Comparison of ENCODE assay signal across 8 mouse cellular contexts in the genomic region with DNA sequence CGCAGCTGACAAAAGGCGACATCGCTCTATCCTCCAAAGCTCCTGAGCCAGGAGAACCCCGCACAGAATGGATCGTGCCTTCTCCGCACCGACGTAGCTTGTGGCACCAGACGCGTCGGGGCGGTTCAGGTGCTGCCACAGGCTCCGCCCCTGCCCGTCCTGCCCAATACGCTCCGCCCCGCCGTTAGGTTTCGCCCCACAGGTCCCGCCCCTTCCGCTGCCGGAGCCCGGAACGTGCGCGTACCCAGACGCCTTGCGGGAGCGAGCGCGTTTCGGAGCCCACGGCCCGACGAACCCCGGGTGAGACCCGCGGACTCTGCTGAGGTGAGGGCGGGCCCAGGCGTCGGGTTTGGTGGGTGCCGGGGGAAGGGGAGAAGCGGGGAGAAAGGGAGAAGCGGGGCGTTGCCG. TPM values are rescaled to one million over a fixed set of nuclear protein-coding genes. Genes with fewer than 3 reads are reported as not detected.
A peak's percentile ranks its signal among the peaks of the same experiment; 100 is the strongest.
DNase-seq lines count a peak whose midpoint lies in the region; ATAC-seq and TF ChIP-seq lines count a peak whose summit lies in the region.

A gene (plus strand): TSS at position 246 of the 408 bp plus-strand sequence.

- TF ChIP-seq POLR2A in bone marrow, adult 2 months (IDR thresholded peaks at IDR 0.05; ENCODE audit: borderline replicate concordance, control insufficient read depth, low read depth, low read length) = peak; percentile 79; the same call in 1 of the 2 replicates
- TF ChIP-seq POLR2A in limb, embryonic 14.5 days (IDR thresholded peaks at IDR 0.05; ENCODE audit: borderline replicate concordance, extremely low read depth, insufficient read depth, insufficient read length) = peak; percentile 80; the same call in 1 of the 2 replicates

- peaks cover 2% of the 10 kb centered on the region; the same call in 1 of the 2 replicates for H3K4me1 ChIP-seq in bone marrow, adult 2 months (ENCODE audit: control insufficient read depth, insufficient read depth, low read length)
- peaks cover 15% of the 10 kb centered on the region for H3K4me1 ChIP-seq in embryonic facial prominence, embryonic 15.5 days
- H3K4me1 ChIP-seq in limb, embryonic 14.5 days (ENCODE audit: control insufficient read depth, insufficient read depth, low read length) = peaks cover 9% of the 10 kb centered on the region; the same call in 1 of the 2 replicates
- H3K4me1 ChIP-seq in midbrain, postnatal 0 days (ENCODE audit: insufficient read depth, low read length) = peaks cover 10% of the 10 kb centered on the region; the same call in 1 of the 2 replicates

- H3K9me3 ChIP-seq in embryonic facial prominence, embryonic 15.5 days (replicated peaks) = no peaks in the 10 kb centered on the region
- no peaks in the 10 kb centered on the region for H3K9me3 ChIP-seq in limb, embryonic 14.5 days (ENCODE audit: control insufficient read depth, low read length)
- H3K9me3 ChIP-seq in midbrain, postnatal 0 days (ENCODE audit: low read length) = no peaks in the 10 kb centered on the region

- H3K27ac ChIP-seq in bone marrow, adult 2 months (ENCODE audit: control insufficient read depth, insufficient read depth, low read depth, low read length, poor library complexity) = peak within 1 kb of the TSS; percentile 37; the same call in 1 of the 2 replicates
- no peak within 1 kb of the TSS; the same call in 1 of the 2 replicates for H3K27ac ChIP-seq in embryonic facial prominence, embryonic 15.5 days (replicated peaks)
- H3K27ac ChIP-seq in limb, embryonic 14.5 days (replicated peaks; ENCODE audit: low read depth, low read length) = 0 out of 2 replicates have a peak within 1 kb of the TSS, but pooled peaks have one; percentile 26
- peak within 1 kb of the TSS; percentile 72 for H3K27ac ChIP-seq in midbrain, postnatal 0 days (ENCODE audit: low read depth, low read length)

- H3K27me3 ChIP-seq in embryonic facial prominence, embryonic 15.5 days = no peaks in the 10 kb centered on the region
- no peaks in the 10 kb centered on the region for H3K27me3 ChIP-seq in limb, embryonic 14.5 days (ENCODE audit: control insufficient read depth, insufficient read depth, low read length)
- H3K27me3 ChIP-seq in midbrain, postnatal 0 days (ENCODE audit: insufficient read depth, low read length) = no peaks in the 10 kb centered on the region

- TF ChIP-seq CTCF in bone marrow, adult 2 months (IDR thresholded peaks at IDR 0.05; ENCODE audit: control insufficient read depth, insufficient read depth, low read length) = no peak
- no peak for TF ChIP-seq CTCF in midbrain, postnatal 0 days (IDR thresholded peaks at IDR 0.05)

- ATAC-seq in embryonic facial prominence, embryonic 15.5 days (ENCODE audit: insufficient number of reproducible peaks, low FRiP score, low TSS enrichment, low read depth) = peak; percentile 97
- ATAC-seq in limb, embryonic 14.5 days (ENCODE audit: low FRiP score, low read depth) = peak; percentile 98
- peak; percentile 96 for ATAC-seq in midbrain, postnatal 0 days (ENCODE audit: low FRiP score)

- under 1% methylated on average over 40 of the region's 46 CpGs for WGBS in bone marrow, adult 2 months
- under 1% methylated on average over 46 of the region's 46 CpGs for WGBS in embryonic facial prominence, embryonic 15.5 days
- 2% methylated on average over 45 of the region's 46 CpGs for WGBS in limb, embryonic 14.5 days
- WGBS in midbrain, postnatal 0 days = under 1% methylated on average over 45 of the region's 46 CpGs

- DNase-seq in 416B (ENCODE audit: low read depth) = peak; percentile 89
- peak; percentile 91 for DNase-seq in heart, adult 8-10 months (ENCODE audit: low spot score)
- DNase-seq in kidney, adult 9 months = peak; percentile 96
- DNase-seq in limb, embryonic 14.5 days (ENCODE audit: low spot score) = peak; percentile 93
- DNase-seq in midbrain, postnatal 0 days (ENCODE audit: low spot score) = peak; percentile 95
- peak; percentile 96 to 98 for DNase-seq in spleen, postnatal 14 days (ENCODE audit: low spot score in 2 of 2)

- H3K4me3 ChIP-seq in bone marrow, adult 2 months (replicated peaks; ENCODE audit: control insufficient read depth, low read depth, low read length) = peak within 1 kb of the TSS; percentile 64
- peak within 1 kb of the TSS; percentile 85 for H3K4me3 ChIP-seq in embryonic facial prominence, embryonic 15.5 days (replicated peaks)
- peak within 1 kb of the TSS; percentile 85 for H3K4me3 ChIP-seq in limb, embryonic 14.5 days (replicated peaks; ENCODE audit: low read length)
- peak within 1 kb of the TSS; percentile 81 for H3K4me3 ChIP-seq in midbrain, postnatal 0 days (ENCODE audit: low read depth, low read length)

- H3K36me3 ChIP-seq in embryonic facial prominence, embryonic 15.5 days = peaks cover 14% of the 10 kb centered on the region
- H3K36me3 ChIP-seq in limb, embryonic 14.5 days (ENCODE audit: control insufficient read depth, insufficient read depth, low read length) = peaks cover 15% of the 10 kb centered on the region
- H3K36me3 ChIP-seq in midbrain, postnatal 0 days (ENCODE audit: insufficient read depth, low read length) = peaks cover 3% of the 10 kb centered on the region; the same call in 1 of the 2 replicates

- H3K4me2 ChIP-seq in embryonic facial prominence, embryonic 15.5 days (replicated peaks) = peak within 1 kb of the TSS; percentile 66
- peak within 1 kb of the TSS; percentile 78 for H3K4me2 ChIP-seq in limb, embryonic 14.5 days (replicated peaks; ENCODE audit: low read depth, low read length, severe bottlenecking)
- H3K4me2 ChIP-seq in midbrain, postnatal 0 days (ENCODE audit: low read depth, low read length, poor library complexity, severe bottlenecking) = peak within 1 kb of the TSS; percentile 76

- H3K9ac ChIP-seq in embryonic facial prominence, embryonic 15.5 days = peak within 1 kb of the TSS; percentile 80
- peak within 1 kb of the TSS; percentile 89 for H3K9ac ChIP-seq in limb, embryonic 14.5 days (ENCODE audit: low read depth, low read length, severe bottlenecking)
- peak within 1 kb of the TSS; percentile 76 for H3K9ac ChIP-seq in midbrain, postnatal 0 days (replicated peaks; ENCODE audit: low read length, poor library complexity, severe bottlenecking)

RNA-seq across cellular contexts. Expression of the gene that starts here (rescaled TPM):
- 9.0 and 15.7 TPM in 2 replicates for polyA plus RNA-seq in bone marrow, adult 2 months (2011; ENCODE audit: insufficient read depth, insufficient read length, low replicate concordance, missing spikeins)
- polyA plus RNA-seq in embryonic facial prominence, embryonic 15.5 days (2015; fragmentation: Nextera tagmentation; extraction: Ambion mirVana) = 21.2 and 23.8 TPM in 2 replicates
- total RNA-seq in heart, adult 8-10 months (2022) = 10 to 100 TPM in 1 of 4 experiments, 1 to 10 TPM in 3; 8.0 to 12.1 (median 9.0) TPM
- 31.6 and 39.6 TPM in 2 replicates for polyA plus RNA-seq in limb, embryonic 14.5 days (2012; rRNA removed)
- 23.4 and 28.3 TPM in 2 replicates for polyA plus RNA-seq in limb, embryonic 14.5 days (2014; fragmentation: Nextera tagmentation; extraction: Ambion mirVana)
- 38.1 and 43.4 TPM in 2 replicates for total RNA-seq in midbrain, postnatal 0 days (2014; rRNA removed)
- 20.8 and 24.0 TPM in 2 replicates for polyA plus RNA-seq in midbrain, postnatal 0 days (2015; fragmentation: Nextera tagmentation; extraction: Ambion mirVana)
